Mouse (Mus musculus): ENCODE measurements around the gene Dalrd3. TPM values are rescaled to one million over a fixed set of nuclear protein-coding genes. Genes with fewer than 3 reads are reported as not detected.

Dalrd3 gene
- 139 and 150 TPM in 2 replicates for polyA plus RNA-seq (2015; fragmentation: Nextera tagmentation; extraction: Ambion mirVana)

DNA sequence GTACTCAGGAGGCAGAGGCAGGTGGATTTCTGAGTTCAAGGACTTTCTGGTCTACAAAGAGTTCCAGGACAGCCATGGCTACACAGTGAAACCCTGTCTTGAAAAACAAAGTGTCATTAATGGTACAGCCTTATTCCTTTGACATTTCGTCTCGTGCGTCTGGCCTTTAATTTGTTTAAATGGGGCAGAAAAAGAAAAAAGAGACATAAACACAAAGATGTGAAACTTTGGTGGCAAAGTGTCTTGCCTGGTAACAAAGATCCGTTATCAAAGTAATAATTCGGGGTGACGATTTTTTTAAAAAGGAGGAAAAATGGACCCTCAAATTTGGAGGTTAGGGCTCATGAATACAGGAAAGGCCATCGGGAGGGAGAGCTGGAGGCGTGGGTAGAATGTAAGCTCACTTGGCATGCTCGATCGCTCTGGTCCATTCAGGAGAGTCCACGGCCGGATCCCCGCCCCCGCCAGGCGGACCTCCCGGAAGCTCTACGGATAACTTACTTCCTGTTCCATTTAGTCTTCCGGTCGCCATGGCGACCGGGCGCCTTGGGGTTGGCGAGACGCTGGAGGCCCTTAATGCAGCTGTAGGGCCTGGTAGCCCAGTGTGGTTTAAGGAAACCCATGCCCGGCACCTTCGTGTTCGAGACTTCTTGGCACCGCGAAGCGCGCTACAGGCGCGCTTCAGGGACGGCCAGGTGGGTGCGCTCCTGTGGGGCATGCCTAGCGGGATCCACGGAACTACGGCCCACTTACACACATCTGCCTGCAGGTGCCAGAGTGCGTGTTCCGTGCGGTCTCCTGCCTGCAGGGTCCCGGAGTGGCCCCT lies at the start of gene Dalrd3:
Dalrd3 (plus strand) TSS at position 506 of the 826 bp plus-strand sequence.
- peak within 1 kb of the TSS; percentile 58 for H3K4me3 ChIP-seq
- H3K4me1 ChIP-seq: peaks cover 42% of the 10 kb centered on the region
- peaks cover 48% of the 10 kb centered on the region for H3K36me3 ChIP-seq
- H3K4me2 ChIP-seq: peak within 1 kb of the TSS; percentile 100
- H3K9me3 ChIP-seq: no peaks in the 10 kb centered on the region
- peak within 1 kb of the TSS; percentile 54 for H3K27ac ChIP-seq
- H3K27me3 ChIP-seq: no peaks in the 10 kb centered on the region
- 4% methylated on average over 42 of the region's 42 CpGs for WGBS
- ATAC-seq (ENCODE audit: borderline replicate concordance, extremely low read depth, low FRiP score, low TSS enrichment): peak; percentile 56
- peak within 1 kb of the TSS; percentile 61 for H3K9ac ChIP-seq

DNA sequence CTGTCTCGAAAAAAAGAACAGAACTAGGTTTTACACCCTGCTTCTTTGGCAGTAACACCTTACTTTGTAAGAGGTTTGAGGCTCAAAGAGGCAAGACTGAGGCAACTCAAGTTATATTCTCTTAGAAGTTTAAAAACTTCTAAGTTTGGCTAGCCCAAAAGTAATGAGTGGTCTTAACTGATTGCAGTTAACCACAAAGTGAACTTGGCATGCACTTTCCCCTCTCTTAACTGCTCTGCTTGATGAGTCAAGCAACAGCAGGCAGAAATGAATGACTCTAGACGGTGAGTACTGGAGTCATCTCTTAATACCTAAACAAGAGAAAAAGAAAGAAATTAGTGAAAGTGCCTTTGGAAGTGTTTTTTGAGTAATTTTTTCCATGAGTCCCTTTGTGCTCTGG lies 48.1 kb upstream of the Dalrd3 start:
- H3K27me3 ChIP-seq: no peaks in the 10 kb centered on the region
- H3K4me2 ChIP-seq: no peak overlapping the region
- WGBS: 80% methylated on average over 2 of the region's 2 CpGs
- peaks cover 14% of the 10 kb centered on the region; the same call in 1 of the 2 replicates for H3K36me3 ChIP-seq
- no peak overlapping the region for H3K4me3 ChIP-seq
- ATAC-seq (ENCODE audit: borderline replicate concordance, extremely low read depth, low FRiP score, low TSS enrichment): no peak
- no peaks in the 10 kb centered on the region for H3K9me3 ChIP-seq
- H3K27ac ChIP-seq: no peak overlapping the region
- H3K9ac ChIP-seq: no peak overlapping the region
- H3K4me1 ChIP-seq: peaks cover 14% of the 10 kb centered on the region; the same call in 1 of the 2 replicates

DNA sequence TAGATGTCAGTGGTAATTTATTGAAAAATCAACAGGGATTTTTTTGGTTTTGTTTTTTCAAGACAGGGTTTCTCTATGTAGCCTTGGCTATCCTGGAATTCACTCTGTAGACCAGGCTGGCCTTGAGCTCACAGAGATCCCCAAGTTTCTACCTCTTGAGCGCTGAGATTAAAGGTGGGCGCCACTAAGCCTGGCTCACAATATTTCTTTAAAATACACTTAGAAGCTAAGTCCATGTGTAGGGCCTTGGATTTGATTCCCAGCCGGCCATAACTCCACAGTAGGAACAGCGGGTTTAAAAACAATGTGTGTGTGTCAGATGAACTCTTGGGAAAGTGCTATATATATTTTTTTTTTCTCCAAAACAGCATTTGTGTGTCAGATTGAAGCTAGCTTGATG lies 46.3 kb upstream of the Dalrd3 start:
- H3K27me3 ChIP-seq: no peaks in the 10 kb centered on the region
- no peak overlapping the region for H3K9ac ChIP-seq
- H3K4me3 ChIP-seq: no peak overlapping the region
- no peaks in the 10 kb centered on the region for H3K9me3 ChIP-seq
- peaks cover 16% of the 10 kb centered on the region for H3K36me3 ChIP-seq
- H3K4me2 ChIP-seq: no peak overlapping the region
- H3K27ac ChIP-seq: no peak overlapping the region
- 94% methylated on average over 4 of the region's 4 CpGs for WGBS
- H3K4me1 ChIP-seq: peaks cover 14% of the 10 kb centered on the region; the same call in 1 of the 2 replicates
- no peak for ATAC-seq (ENCODE audit: borderline replicate concordance, extremely low read depth, low FRiP score, low TSS enrichment)

DNA sequence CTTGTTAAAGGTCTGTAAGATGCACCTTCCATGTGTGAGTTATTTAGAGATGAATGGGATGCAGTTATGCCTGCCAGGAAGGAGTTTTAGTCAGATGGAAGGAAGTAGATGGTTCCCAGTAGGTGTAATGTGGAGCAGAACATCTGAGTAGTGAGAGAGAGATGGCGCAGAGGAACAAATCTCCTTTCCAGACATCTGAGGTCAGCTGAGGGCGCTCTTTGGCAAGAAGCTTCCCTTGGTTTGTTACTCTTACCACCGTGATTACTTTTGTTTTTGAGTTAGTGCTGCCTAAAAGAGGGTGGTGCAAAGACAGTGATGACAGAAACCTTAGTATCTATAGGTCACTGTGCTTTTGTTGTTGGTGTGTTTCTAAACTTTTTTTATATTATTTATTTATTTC lies 44.3 kb upstream of the Dalrd3 start:
- H3K4me3 ChIP-seq: no peak overlapping the region
- no peak overlapping the region for H3K9ac ChIP-seq
- no peak for ATAC-seq (ENCODE audit: borderline replicate concordance, extremely low read depth, low FRiP score, low TSS enrichment)
- H3K27ac ChIP-seq: no peak overlapping the region
- H3K4me1 ChIP-seq: no peaks in the 10 kb centered on the region
- H3K4me2 ChIP-seq: no peak overlapping the region
- 78% methylated on average over 3 of the region's 3 CpGs for WGBS
- H3K9me3 ChIP-seq: no peaks in the 10 kb centered on the region
- H3K27me3 ChIP-seq: no peaks in the 10 kb centered on the region
- peaks cover 32% of the 10 kb centered on the region for H3K36me3 ChIP-seq

DNA sequence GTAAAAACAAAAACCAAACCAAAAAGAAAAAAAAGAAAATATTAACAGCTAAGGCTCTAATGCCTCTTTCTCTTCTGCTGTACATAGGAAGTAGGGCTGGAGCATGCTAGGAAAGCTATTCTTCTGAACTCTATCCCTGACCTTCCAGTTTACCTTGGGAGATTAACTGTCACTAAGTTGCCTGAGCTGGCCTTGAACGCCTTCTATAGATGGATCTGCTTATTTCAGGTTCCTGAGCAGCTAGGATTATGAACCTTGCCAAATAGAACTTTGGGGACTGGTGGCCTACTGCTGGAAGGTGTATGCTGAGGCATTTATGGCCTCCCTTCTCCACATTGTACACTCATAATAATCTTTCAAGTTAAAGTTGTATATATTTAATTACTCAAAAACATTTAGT lies 38.7 kb upstream of the Dalrd3 start:
- H3K4me2 ChIP-seq: no peak overlapping the region
- no peak for ATAC-seq (ENCODE audit: borderline replicate concordance, extremely low read depth, low FRiP score, low TSS enrichment)
- no peak overlapping the region for H3K9ac ChIP-seq
- H3K4me3 ChIP-seq: no peak overlapping the region
- no peak overlapping the region for H3K27ac ChIP-seq
- H3K27me3 ChIP-seq: no peaks in the 10 kb centered on the region
- no peaks in the 10 kb centered on the region for H3K4me1 ChIP-seq
- H3K36me3 ChIP-seq: peaks cover 75% of the 10 kb centered on the region
- H3K9me3 ChIP-seq: no peaks in the 10 kb centered on the region
- 94% methylated on average over 1 of the region's 1 CpGs for WGBS

DNA sequence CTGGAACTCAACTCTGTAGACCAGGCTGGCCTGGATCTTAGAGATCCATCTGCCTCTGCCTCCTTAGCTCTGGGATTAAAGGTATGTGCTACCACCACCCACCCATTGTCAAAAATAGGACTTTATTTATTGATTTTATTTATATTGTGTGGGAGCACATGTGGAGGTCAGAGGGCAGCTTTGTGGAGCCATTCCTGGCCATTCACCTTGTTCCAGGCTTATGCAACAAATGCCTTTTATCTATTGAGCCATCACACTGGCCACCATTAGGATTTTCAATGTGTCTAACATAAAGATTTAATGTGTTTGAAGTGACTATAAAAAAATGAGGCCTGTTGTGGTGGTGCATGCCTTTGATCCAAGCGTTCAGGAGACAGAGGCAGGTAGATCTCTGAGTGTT lies 38.2 kb upstream of the Dalrd3 start:
- Histone ChIP-seq H3K4me1 (no peaks in the 10 kb centered on the region), H3K4me2 (no peak overlapping the region), H3K27me3 (no peaks in the 10 kb centered on the region), H3K36me3 (peaks cover 80% of the 10 kb centered on the region), H3K27ac (no peak overlapping the region), H3K4me3 (no peak overlapping the region), H3K9ac (no peak overlapping the region), H3K9me3 (no peaks in the 10 kb centered on the region)
- whole genome bisulfite sequencing: 85% methylated on average over 1 of the region's 1 CpGs
- no peak for ATAC-seq (ENCODE audit: borderline replicate concordance, extremely low read depth, low FRiP score, low TSS enrichment)

DNA sequence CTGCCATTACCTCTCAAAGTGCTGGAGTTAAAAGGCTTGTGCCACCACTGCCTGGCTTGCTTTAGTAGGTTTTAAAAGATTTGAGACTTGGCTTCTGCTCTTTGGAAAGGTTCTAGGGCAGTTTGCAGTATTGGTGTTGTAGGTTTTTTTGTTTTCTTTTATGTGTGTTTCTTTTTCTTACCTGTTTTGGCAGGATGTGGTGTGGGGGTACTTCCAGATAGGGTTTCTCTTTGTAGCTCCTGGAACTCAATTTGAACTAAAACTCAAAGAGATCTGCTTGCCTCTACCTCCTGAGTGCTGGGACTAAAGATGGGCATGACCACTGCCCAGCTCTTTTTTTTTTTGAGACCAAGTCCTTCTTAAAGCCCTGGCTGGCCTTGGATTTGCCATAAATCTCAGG lies 28.8 kb upstream of the Dalrd3 start:
- Histone ChIP-seq H3K27ac (no peak overlapping the region), H3K4me2 (no peak overlapping the region), H3K9ac (no peak overlapping the region), H3K4me1 (no peaks in the 10 kb centered on the region), H3K27me3 (no peaks in the 10 kb centered on the region), H3K9me3 (no peaks in the 10 kb centered on the region), H3K4me3 (no peak overlapping the region), H3K36me3 (peaks cover 89% of the 10 kb centered on the region)
- ATAC-seq (ENCODE audit: borderline replicate concordance, extremely low read depth, low FRiP score, low TSS enrichment): no peak

DNA sequence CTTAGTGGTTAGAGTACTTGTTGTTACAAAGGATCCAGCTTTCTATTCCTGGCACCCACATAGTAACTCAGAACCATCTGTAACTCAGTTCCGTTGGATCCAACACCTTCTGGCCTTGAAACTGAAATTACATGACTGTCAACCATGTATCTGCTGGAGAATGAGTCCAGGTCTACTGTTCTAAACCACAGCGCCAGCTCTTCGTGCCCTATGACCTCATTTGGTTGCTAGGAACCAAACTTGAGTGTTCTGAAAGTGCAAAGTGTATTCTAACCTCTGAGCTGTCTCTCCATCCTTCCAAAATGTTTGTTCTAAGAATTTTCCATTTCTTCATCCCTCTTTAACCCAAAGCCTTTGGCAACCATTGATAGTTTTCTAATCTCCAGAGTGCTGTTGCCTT lies 23.7 kb upstream of the Dalrd3 start:
- WGBS: 91% methylated on average over 3 of the region's 3 CpGs
- no peaks in the 10 kb centered on the region for H3K27me3 ChIP-seq
- no peak overlapping the region for H3K4me2 ChIP-seq
- no peak overlapping the region for H3K4me3 ChIP-seq
- no peak for ATAC-seq (ENCODE audit: borderline replicate concordance, extremely low read depth, low FRiP score, low TSS enrichment)
- H3K9ac ChIP-seq: no peak overlapping the region
- H3K4me1 ChIP-seq: no peaks in the 10 kb centered on the region
- H3K36me3 ChIP-seq: peaks cover 86% of the 10 kb centered on the region
- H3K9me3 ChIP-seq: no peaks in the 10 kb centered on the region
- no peak overlapping the region for H3K27ac ChIP-seq

DNA sequence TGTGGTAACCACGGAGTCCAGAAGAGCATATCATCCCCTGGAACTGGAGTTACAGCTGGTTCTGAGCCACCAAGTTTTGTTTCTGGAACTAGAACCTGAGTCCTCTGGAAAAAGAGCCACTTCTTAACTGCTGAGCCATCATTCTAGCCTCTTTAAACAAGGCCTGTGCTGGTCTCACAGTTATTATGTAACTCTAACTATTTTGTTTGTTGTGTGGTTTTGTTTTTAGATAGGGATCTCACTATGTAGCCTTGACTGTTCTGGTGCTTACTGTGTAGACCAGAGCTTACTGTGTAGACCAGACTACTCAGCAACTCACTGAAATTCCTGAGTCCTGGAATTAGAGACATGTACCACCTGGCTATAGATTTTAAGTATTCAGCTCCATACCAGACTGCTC lies 22.8 kb upstream of the Dalrd3 start:
- no peaks in the 10 kb centered on the region for H3K4me1 ChIP-seq
- no peak overlapping the region for H3K4me3 ChIP-seq
- 77% methylated on average over 1 of the region's 1 CpGs for WGBS
- no peak for ATAC-seq (ENCODE audit: borderline replicate concordance, extremely low read depth, low FRiP score, low TSS enrichment)
- H3K9ac ChIP-seq: no peak overlapping the region
- no peak overlapping the region for H3K4me2 ChIP-seq
- no peaks in the 10 kb centered on the region for H3K27me3 ChIP-seq
- no peak overlapping the region for H3K27ac ChIP-seq
- H3K9me3 ChIP-seq: no peaks in the 10 kb centered on the region
- H3K36me3 ChIP-seq: peaks cover 85% of the 10 kb centered on the region

DNA sequence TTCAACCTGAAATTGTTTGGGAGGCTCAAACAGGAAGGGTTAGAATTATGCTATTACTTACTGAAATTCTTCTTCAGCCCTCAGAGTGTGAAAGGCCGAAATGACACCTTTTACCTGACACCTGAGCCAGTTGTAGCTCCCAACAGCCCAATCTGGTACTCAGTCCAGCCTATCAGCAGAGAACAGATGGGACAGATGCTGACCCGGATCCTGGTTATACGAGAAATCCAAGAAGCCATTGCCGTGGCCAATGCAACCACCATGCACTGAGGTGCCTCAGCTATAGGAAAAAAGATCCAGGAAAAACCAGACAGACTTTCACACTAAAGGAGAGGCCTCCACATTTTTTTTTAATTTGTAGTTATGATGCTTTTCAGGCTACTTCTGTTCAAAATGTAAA lies 10.5 kb upstream of the Dalrd3 start:
- H3K36me3 ChIP-seq: peaks cover 75% of the 10 kb centered on the region
- no peaks in the 10 kb centered on the region for H3K27me3 ChIP-seq
- no peak overlapping the region for H3K4me2 ChIP-seq
- no peak overlapping the region for H3K4me3 ChIP-seq
- no peak overlapping the region for H3K9ac ChIP-seq
- H3K9me3 ChIP-seq: no peaks in the 10 kb centered on the region
- H3K4me1 ChIP-seq: peaks cover 10% of the 10 kb centered on the region
- WGBS: 84% methylated on average over 4 of the region's 4 CpGs
- H3K27ac ChIP-seq: no peak overlapping the region
- no peak for ATAC-seq (ENCODE audit: borderline replicate concordance, extremely low read depth, low FRiP score, low TSS enrichment)

DNA sequence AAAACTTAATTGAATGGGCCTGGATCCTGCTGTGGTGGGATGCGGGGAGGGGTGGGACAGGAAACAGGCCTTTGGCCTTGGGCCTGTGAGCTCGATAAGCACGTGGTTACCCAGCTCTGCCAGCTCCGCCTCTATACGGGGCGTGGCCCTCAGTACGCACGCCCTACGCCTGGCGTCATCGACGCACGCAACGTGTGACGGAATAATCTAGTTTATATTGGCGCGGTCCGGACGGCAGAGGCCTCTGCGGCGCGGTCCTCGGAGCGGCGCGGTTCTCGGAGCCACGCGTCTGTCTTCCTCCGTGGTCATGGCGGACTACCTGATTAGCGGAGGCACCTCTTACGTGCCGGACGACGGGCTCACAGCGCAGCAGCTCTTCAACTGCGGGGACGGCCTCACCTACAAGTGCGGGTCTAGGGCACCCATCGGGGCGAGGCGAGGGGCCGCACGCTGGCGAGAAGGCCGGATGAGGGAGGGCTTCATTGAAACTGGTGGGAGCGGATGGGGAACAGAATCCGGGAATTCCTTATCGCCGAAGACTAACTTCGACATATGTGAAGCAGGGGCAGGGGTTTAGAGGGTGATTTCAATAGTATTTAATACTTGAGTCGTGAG lies 9.4 kb upstream of the Dalrd3 start, which contains the start of gene Impdh2:
Impdh2 (plus strand) TSS at position 60 of the 615 bp plus-strand sequence.
- Histone ChIP-seq H3K4me1 (peaks cover 10% of the 10 kb centered on the region), H3K27ac (peak within 1 kb of the TSS; percentile 69), H3K36me3 (peaks cover 77% of the 10 kb centered on the region), H3K4me3 (peak within 1 kb of the TSS; percentile 56), H3K27me3 (no peaks in the 10 kb centered on the region), H3K9ac (peak within 1 kb of the TSS; percentile 70), H3K9me3 (no peaks in the 10 kb centered on the region), H3K4me2 (peak within 1 kb of the TSS; percentile 64)
- WGBS: under 1% methylated on average over 53 of the region's 53 CpGs
- ATAC-seq (ENCODE audit: borderline replicate concordance, extremely low read depth, low FRiP score, low TSS enrichment): peak; percentile 98

DNA sequence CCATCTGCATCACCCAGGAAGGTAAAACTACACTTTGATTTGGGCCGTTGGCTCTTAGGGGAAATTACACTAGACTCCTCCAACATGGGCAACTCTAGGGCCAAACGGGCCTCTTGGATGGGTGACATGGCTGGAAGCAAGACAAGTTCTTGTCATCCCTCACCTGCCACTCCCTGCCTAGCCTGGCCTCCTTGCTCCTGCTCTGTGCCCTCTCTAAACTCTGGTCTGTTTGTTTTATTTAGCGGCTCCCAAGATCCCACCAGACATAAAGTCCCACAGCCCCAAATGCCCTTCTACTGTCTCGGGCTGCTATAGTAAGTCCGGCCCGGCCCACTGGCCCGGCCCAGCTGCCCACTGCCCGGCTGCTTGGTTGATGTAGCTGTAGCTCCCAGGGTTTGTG lies 6.0 kb upstream of the Dalrd3 start:
- H3K36me3 ChIP-seq: peaks cover 51% of the 10 kb centered on the region
- H3K4me3 ChIP-seq: no peak overlapping the region
- no peak overlapping the region for H3K4me2 ChIP-seq
- no peak for ATAC-seq (ENCODE audit: borderline replicate concordance, extremely low read depth, low FRiP score, low TSS enrichment)
- H3K9ac ChIP-seq: no peak overlapping the region
- H3K27me3 ChIP-seq: no peaks in the 10 kb centered on the region
- no peak overlapping the region for H3K27ac ChIP-seq
- H3K9me3 ChIP-seq: no peaks in the 10 kb centered on the region
- peaks cover 27% of the 10 kb centered on the region for H3K4me1 ChIP-seq
- 85% methylated on average over 8 of the region's 8 CpGs for WGBS
